Mouse (Mus musculus) erythroblast, embryonic 14.5 days (primary cell): Measurements from ENCODE around the gene Msh3. TPM values are rescaled to one million over a fixed set of nuclear protein-coding genes. Genes with fewer than 3 reads are reported as not detected.

Experiments
- H3K27me3 ChIP-seq: 2 replicates; pipeline ENCODE4 v1.6.1; 2012; ENCODE audit warnings: inconsistent platforms; ENCODE audit not compliant: control insufficient read depth
- H3K36me3 ChIP-seq: 2 replicates; pipeline ENCODE4 v1.6.1; 2012; ENCODE audit warnings: mild to moderate bottlenecking, inconsistent platforms; ENCODE audit not compliant: control insufficient read depth
- H3K4me1 ChIP-seq: 2 replicates; pipeline ENCODE4 v1.6.1; 2012; ENCODE audit warnings: inconsistent platforms; ENCODE audit not compliant: control insufficient read depth
- H3K4me3 ChIP-seq: replicated peaks from 2 replicates; pipeline ENCODE3; 2012; ENCODE audit warnings: moderate library complexity, mild to moderate bottlenecking, inconsistent platforms
- H3K9me3 ChIP-seq: 2 replicates; pipeline ENCODE4 v1.6.1; 2012; ENCODE audit warnings: low read length, inconsistent platforms, mixed read lengths; ENCODE audit not compliant: control insufficient read depth
- GATA1 ChIP-seq: IDR thresholded peaks from 2 replicates; pipeline ENCODE4 v1.6.1; 2012; ENCODE audit warnings: low read length, inconsistent platforms, mixed read lengths
- TAL1 ChIP-seq: IDR thresholded peaks from 3 replicates; pipeline ENCODE4 v1.6.1; 2012; ENCODE audit warnings: low read length, inconsistent platforms, mixed read lengths
- polyA plus RNA-seq: library from polyadenylated mRNA; stranded (reverse); fragments of >175 nt; gene quantifications from 2 replicates; pipeline ENCODE4 v1.2.3, GENCODE M21; 2012

Msh3 gene
- polyA plus RNA-seq, 1 experiment = 0.54 TPM

DNA sequence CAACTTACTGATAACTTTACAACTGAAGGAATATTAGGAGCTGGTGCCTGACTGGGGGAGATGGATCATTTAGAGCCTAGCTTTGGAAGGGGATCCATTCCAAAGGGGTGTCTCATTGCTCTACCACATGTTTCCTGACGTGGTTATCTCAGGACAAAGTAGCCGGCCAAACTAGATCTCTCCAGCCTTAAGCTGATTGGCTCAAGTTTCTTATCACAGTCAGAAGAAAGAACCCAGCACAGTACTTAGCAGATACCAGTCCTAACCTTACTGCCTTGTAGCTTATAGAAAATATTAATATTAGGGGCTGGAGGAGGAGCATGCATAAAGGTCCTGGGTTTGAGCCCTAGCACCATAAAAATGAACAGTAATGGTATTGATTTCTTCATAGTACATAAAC is 6.8 kb upstream of the Msh3 start:
- Histone ChIP-seq H3K36me3 (peaks cover 97% of the 10 kb centered on the region), H3K4me3 (no peak overlapping the region), H3K4me1 (peaks cover 14% of the 10 kb centered on the region), H3K27me3 (no peaks in the 10 kb centered on the region), H3K9me3 (no peaks in the 10 kb centered on the region)
- TF ChIP-seq GATA1 (no peak), TAL1 (no peak)

DNA sequence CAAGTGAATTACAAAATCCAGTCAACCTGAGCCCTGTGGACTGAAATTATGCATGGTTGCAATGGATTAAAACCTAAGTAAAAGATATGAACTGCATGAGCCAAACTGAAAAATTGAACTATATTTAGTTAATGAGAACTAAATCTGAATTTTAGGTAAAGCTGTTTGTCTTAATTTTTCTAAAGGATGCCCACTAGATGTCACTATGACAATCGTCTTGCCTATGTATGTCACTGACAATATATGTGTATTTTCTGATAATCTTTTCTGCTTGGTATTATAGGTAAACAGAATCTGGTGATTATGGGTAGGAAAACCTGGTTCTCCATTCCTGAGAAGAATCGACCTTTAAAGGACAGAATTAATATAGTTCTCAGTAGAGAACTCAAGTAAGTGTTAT is 2.8 kb upstream of the Msh3 start:
- Histone ChIP-seq H3K4me1 (peaks cover 46% of the 10 kb centered on the region), H3K9me3 (no peaks in the 10 kb centered on the region), H3K4me3 (no peak overlapping the region), H3K27me3 (no peaks in the 10 kb centered on the region), H3K36me3 (peaks cover 70% of the 10 kb centered on the region)
- TF ChIP-seq TAL1 (no peak), GATA1 (no peak)

DNA sequence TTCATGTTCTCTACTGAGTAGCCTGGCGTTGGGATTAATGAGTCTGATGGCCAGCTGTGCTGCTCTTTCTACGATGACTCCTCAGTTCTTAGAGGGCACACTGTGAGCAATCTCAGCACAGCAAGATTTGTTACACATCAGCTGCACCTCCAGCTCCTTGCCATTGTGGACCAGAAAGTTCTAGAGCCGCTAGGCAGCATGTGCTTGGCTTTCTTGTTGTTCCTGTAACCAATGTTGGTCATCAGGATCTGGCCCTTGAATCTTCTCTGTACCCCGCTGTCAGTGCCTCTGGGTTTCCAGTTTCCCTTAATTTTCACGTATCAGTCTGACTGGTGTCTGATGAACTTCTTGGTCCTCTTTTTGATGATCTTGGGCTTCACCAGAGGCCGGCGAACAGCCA is 1.6 kb upstream of the Msh3 start:
- TF ChIP-seq TAL1 = no peak
- no peak for TF ChIP-seq GATA1
- Histone ChIP-seq H3K27me3 (no peaks in the 10 kb centered on the region), H3K4me1 (peaks cover 46% of the 10 kb centered on the region), H3K36me3 (peaks cover 70% of the 10 kb centered on the region), H3K4me3 (peak overlapping the region; percentile 88), H3K9me3 (no peaks in the 10 kb centered on the region)

DNA sequence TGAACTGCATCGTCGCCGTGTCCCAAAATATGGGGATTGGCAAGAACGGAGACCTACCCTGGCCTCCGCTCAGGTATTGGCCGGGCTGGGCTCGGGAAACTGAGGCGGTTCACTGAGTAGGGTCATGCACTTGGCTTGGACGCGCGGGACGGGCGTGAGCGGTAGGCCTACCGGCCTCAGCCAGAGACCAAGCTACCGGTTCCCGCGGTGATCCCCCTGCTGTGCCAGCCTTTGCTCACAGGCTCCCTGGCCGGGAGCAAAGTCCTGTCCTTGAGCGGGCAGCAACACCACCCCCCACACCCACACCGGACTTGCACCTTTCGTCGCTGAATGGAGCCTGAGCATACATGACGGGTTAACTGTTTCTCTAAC is 455 bp upstream of the Msh3 start:
- Histone ChIP-seq H3K36me3 (peaks cover 70% of the 10 kb centered on the region), H3K27me3 (no peaks in the 10 kb centered on the region), H3K9me3 (no peaks in the 10 kb centered on the region), H3K4me3 (peak overlapping the region; percentile 88), H3K4me1 (peaks cover 46% of the 10 kb centered on the region)
- TF ChIP-seq TAL1 (no peak), GATA1 (no peak)

DNA sequence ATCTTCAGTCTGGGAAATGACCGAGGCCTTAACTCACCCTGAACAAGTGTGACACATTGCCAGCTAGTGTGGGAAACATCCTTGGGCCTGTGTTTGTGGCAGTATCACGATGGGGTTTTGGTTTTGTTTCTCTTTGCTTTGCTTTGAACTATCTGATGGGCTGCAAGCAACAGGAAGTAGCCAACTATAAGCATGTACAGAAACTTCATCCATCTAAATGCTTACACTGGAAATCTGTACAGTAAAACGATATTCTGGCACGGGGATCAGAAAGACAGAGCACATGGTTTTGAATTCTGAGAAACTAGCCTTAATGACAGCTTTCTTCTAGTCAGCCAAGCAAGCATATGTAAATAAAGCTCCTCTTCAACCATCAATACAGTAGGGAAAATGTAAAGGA is 847 bp downstream of the Msh3 start:
- Histone ChIP-seq H3K9me3 (no peaks in the 10 kb centered on the region), H3K36me3 (peaks cover 66% of the 10 kb centered on the region), H3K4me1 (peaks cover 46% of the 10 kb centered on the region), H3K4me3 (peak overlapping the region; percentile 88), H3K27me3 (no peaks in the 10 kb centered on the region)
- TF ChIP-seq GATA1 = no peak

DNA sequence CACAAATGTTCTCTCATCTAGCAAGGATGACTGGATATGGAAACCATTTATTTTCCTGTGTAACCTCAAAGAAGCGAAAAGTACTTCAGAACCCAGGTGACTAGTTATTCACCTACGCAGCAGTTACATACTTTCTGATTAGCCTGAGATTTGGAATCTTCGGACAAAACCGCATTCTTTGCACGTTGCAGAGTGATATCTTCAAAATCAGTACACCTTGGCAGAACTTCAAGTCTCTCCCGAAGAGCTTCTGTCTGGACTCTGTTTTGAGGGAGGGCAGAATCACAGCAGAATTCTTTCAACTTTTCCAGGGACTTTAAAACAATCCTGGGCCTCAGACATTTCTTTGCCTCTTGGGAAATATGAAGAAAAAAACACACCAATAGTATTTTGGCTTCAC is 3.7 kb downstream of the Msh3 start:
- Histone ChIP-seq H3K4me3 (no peak overlapping the region), H3K9me3 (no peaks in the 10 kb centered on the region), H3K4me1 (peaks cover 30% of the 10 kb centered on the region), H3K27me3 (no peaks in the 10 kb centered on the region), H3K36me3 (peaks cover 64% of the 10 kb centered on the region)
- TF ChIP-seq TAL1 (no peak), GATA1 (no peak)

DNA sequence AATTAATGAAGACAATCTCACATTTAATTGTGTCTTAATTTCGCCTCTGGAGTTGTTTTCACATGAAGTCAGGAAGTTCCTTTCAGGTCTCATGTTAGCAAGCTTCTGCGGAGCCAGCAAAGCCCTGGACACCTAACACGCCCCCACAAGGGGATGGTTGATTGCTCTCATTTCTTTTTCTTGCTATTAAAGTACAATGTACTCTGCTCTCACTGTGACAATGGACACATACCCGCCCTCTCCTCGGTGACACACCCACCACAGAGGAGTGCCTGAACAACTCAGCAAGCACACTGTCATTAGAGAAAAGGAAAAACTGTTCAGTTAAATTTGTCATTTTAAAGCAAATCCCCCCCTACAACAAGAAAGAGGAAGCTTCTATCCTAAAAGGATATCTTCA is 8.5 kb downstream of the Msh3 start:
- Histone ChIP-seq H3K36me3 (peaks cover 87% of the 10 kb centered on the region), H3K27me3 (no peaks in the 10 kb centered on the region), H3K9me3 (no peaks in the 10 kb centered on the region), H3K4me1 (no peaks in the 10 kb centered on the region), H3K4me3 (no peak overlapping the region)
- TF ChIP-seq GATA1 = no peak
- TF ChIP-seq TAL1 = no peak

DNA sequence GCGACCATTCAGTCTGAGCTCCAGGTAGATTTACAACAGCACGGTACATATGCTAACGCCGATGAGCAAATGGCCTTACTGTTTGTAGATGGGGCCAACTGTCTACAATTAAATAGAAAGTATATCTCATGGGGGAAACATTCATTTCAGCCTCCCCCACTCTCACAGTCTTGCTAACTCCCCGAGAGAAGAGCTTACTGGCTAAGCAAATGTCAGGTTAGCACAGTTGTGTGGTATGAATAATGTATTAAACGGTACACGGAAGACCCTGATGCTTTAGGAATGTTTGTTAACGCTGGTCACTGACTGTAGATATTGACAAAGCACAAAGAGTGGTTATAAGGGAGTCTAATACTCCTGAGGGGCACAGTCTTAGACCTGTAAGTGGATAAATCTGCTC is 10.8 kb downstream of the Msh3 start:
- H3K4me1 ChIP-seq = peaks cover 3% of the 10 kb centered on the region

DNA sequence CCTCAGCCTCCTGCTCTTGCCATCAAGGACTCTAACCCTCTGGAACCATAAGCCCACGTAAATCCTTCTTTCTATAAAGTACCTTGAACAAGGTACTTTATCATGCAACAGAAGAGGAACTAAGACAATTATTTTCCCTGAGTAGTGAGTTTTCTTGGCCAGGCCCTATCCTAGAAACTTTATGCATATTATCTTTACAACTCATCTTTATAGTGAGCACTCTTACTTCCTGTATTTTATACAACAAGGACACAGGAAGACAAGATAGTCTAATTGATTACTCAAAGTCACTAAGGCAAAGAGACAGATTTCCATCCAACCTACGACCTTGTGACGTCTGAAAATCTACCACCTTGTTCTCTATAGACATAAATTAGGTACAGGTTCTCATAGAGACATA is 15.0 kb downstream of the Msh3 start:
- TF ChIP-seq TAL1 (no peak), GATA1 (no peak)
- Histone ChIP-seq H3K4me1 (peaks cover 7% of the 10 kb centered on the region), H3K9me3 (no peaks in the 10 kb centered on the region), H3K36me3 (peaks cover 68% of the 10 kb centered on the region), H3K4me3 (no peak overlapping the region), H3K27me3 (no peaks in the 10 kb centered on the region)

More for the DNA sequence above, 10.8 kb downstream of the Msh3 start:
- H3K27me3 ChIP-seq = no peaks in the 10 kb centered on the region
- H3K9me3 ChIP-seq = no peaks in the 10 kb centered on the region
- H3K4me3 ChIP-seq = no peak overlapping the region
- TF ChIP-seq GATA1 (no peak), TAL1 (no peak)
- H3K36me3 ChIP-seq = peaks cover 85% of the 10 kb centered on the region

DNA sequence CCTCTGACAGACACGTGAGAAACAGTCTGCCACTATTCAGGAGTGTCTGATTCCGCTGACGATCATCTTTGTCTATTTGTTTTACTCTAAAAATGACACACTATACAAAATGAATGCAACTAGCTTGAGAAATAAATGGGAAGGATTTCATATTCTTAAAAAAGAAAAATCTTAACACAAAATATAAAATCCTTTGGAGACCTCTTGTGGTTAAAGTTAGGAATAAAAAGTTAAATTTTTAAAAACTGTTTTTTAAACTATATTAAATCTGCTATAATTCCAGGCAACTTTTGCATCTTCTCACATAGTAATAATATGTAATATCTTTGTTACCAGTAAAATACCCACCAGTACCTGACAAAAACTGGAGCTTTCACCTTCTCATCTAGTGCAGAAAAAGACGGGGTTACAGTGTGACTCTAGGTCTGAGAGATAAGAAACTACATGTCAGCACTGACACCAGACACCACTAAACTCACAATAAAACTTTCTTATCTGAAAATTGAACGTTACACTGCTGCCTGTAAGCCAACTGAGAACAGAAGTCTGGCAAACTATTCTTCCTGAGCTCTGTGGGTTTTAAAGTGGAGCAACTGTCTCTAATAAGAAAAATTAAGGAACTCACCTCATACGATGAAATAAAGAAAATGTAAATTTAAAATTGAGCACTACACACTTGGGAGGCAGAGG is 16.9 kb downstream of the Msh3 start:
- Histone ChIP-seq H3K4me3 (no peak overlapping the region), H3K36me3 (peaks cover 60% of the 10 kb centered on the region), H3K4me1 (peaks cover 7% of the 10 kb centered on the region), H3K27me3 (no peaks in the 10 kb centered on the region), H3K9me3 (no peaks in the 10 kb centered on the region)
- TF ChIP-seq GATA1 (no peak), TAL1 (no peak)
